Mouse (Mus musculus) limb, embryonic 12.5 days (tissue): ENCODE measurements around the gene Parvg. TPM values are rescaled to one million over a fixed set of nuclear protein-coding genes. Genes with fewer than 3 reads are reported as not detected.

Source experiments
- ATAC-seq: fragments of 200-750 bp; cut with Nextera tagmentation; 2 replicates; pipeline ENCODE4 v1.8.0; 2017; ENCODE audit warnings: low read depth, moderate TSS enrichment; ENCODE audit not compliant: insufficient number of reproducible peaks, insufficient read depth, low FRiP score, low TSS enrichment
- H3K27ac ChIP-seq: fragments of 300-500 bp; sonication (generic); 2 replicates; pipeline ENCODE4 v1.5.1; 2016; ENCODE audit warnings: mild to moderate bottlenecking, moderate library complexity
- H3K27me3 ChIP-seq: fragments of 300-500 bp; sonication (generic); 2 replicates; pipeline ENCODE4 v1.6.1; 2016; ENCODE audit warnings: mild to moderate bottlenecking, moderate library complexity
- H3K36me3 ChIP-seq: fragments of 300-500 bp; sonication (generic); 2 replicates; pipeline ENCODE4 v1.6.1; 2016; ENCODE audit warnings: mild to moderate bottlenecking, moderate library complexity
- H3K4me1 ChIP-seq: fragments of 300-500 bp; sonication (generic); replicated peaks from 2 replicates; pipeline ENCODE4 v1.6.1; 2016
- H3K4me2 ChIP-seq: fragments of 300-500 bp; sonication (generic); 2 replicates; pipeline ENCODE4 v1.6.1; 2016; ENCODE audit warnings: mild to moderate bottlenecking, moderate library complexity
- H3K4me3 ChIP-seq: fragments of 300-500 bp; sonication (generic); replicated peaks from 2 replicates; pipeline ENCODE4 v1.5.1; 2016; ENCODE audit warnings: mild to moderate bottlenecking
- H3K9ac ChIP-seq: fragments of 300-500 bp; sonication (generic); replicated peaks from 2 replicates; pipeline ENCODE4 v1.6.1; 2016; ENCODE audit warnings: mild to moderate bottlenecking, moderate library complexity
- H3K9me3 ChIP-seq: fragments of 300-500 bp; sonication (generic); 2 replicates; pipeline ENCODE4 v1.6.1; 2016; ENCODE audit warnings: mild to moderate bottlenecking, moderate library complexity
- WGBS: fragments of 180-500 bp; shearing (Covaris S2); methylation state at CpG from one replicate; pipeline ENCODE4 v1.1.7; 2016; 5-methylcytosine and 5-hydroxymethylcytosine counted together
- polyA plus RNA-seq: library from polyadenylated mRNA; unstranded; fragments of >200 nt; fragmentation: Nextera tagmentation; extraction: Ambion mirVana; gene quantifications from 2 replicates; pipeline ENCODE4 v1.2.1, GENCODE M21; 2016

Parvg gene
- polyA plus RNA-seq, 1 experiment from 2014 or later, result 1.2 TPM

GRCm38 (mm10) chr15:84351915-84352844, 28.4 kb downstream of the Parvg start:
- Histone ChIP-seq H3K27me3 (no peaks in the 10 kb centered on the region), H3K4me3 (no peak overlapping the region), H3K9me3 (peaks cover 9% of the 10 kb centered on the region; the same call in 1 of the 2 replicates), H3K9ac (no peak overlapping the region), H3K4me1 (peaks cover 22% of the 10 kb centered on the region), H3K36me3 (no peaks in the 10 kb centered on the region), H3K27ac (peak overlapping the region; percentile 51), H3K4me2 (0 out of 2 replicates have a peak overlapping the region, but pooled peaks have one; percentile 1)
- 0 out of 2 replicates have a peak, but pooled peaks have one; percentile 22 for ATAC-seq
- WGBS, result 42% methylated on average over 21 of the region's 21 CpGs

- Histone ChIP-seq H3K9ac (no peak overlapping the region), H3K4me3 (no peak overlapping the region), H3K4me1 (peaks cover 18% of the 10 kb centered on the region), H3K27me3 (no peaks in the 10 kb centered on the region), H3K9me3 (no peaks in the 10 kb centered on the region), H3K27ac (no peak overlapping the region), H3K36me3 (no peaks in the 10 kb centered on the region), H3K4me2 (no peak overlapping the region)
- no peak for ATAC-seq
- 74% methylated on average over 5 of the region's 5 CpGs for WGBS
Measured at GRCm38 (mm10) chr15:84355081-84355480, 31.3 kb downstream of the Parvg start.

- H3K4me2 ChIP-seq, result no peak overlapping the region
- H3K4me1 ChIP-seq, result no peaks in the 10 kb centered on the region; the same call in 1 of the 2 replicates
- H3K27me3 ChIP-seq, result no peaks in the 10 kb centered on the region
Measured at GRCm38 (mm10) chr15:84364746-84365145, 40.9 kb downstream of the Parvg start.

GRCm38 (mm10) chr15:84365675-84366381, 42.0 kb downstream of the Parvg start:
- no peaks in the 10 kb centered on the region for H3K9me3 ChIP-seq
- H3K27ac ChIP-seq, result no peak overlapping the region
- no peak overlapping the region for H3K9ac ChIP-seq
- H3K27me3 ChIP-seq, result no peaks in the 10 kb centered on the region
- ATAC-seq, result no peak
- H3K4me1 ChIP-seq, result no peaks in the 10 kb centered on the region; the same call in 1 of the 2 replicates
- H3K4me3 ChIP-seq, result no peak overlapping the region
- H3K36me3 ChIP-seq, result no peaks in the 10 kb centered on the region
- no peak overlapping the region for H3K4me2 ChIP-seq
- 68% methylated on average over 17 of the region's 17 CpGs for WGBS

More at GRCm38 (mm10) chr15:84364746-84365145, 40.9 kb downstream of the Parvg start:
- Histone ChIP-seq H3K4me3 (no peak overlapping the region), H3K27ac (no peak overlapping the region), H3K36me3 (no peaks in the 10 kb centered on the region), H3K9ac (no peak overlapping the region), H3K9me3 (no peaks in the 10 kb centered on the region)
- 77% methylated on average over 3 of the region's 3 CpGs for WGBS
- ATAC-seq, result no peak

- no peaks in the 10 kb centered on the region for H3K36me3 ChIP-seq
- H3K4me1 ChIP-seq, result no peaks in the 10 kb centered on the region
- H3K27me3 ChIP-seq, result no peaks in the 10 kb centered on the region
- H3K27ac ChIP-seq, result no peak overlapping the region
- H3K4me3 ChIP-seq, result no peak overlapping the region
- ATAC-seq, result no peak
- WGBS, result 90% methylated on average over 10 of the region's 10 CpGs
- H3K9ac ChIP-seq, result no peak overlapping the region
- no peak overlapping the region for H3K4me2 ChIP-seq
- no peaks in the 10 kb centered on the region for H3K9me3 ChIP-seq
Measured at GRCm38 (mm10) chr15:84366574-84366989, 42.8 kb downstream of the Parvg start.

GRCm38 (mm10) chr15:84367402-84367801, 43.6 kb downstream of the Parvg start:
- no peak overlapping the region for H3K4me3 ChIP-seq
- no peak overlapping the region for H3K27ac ChIP-seq
- H3K4me1 ChIP-seq, result no peaks in the 10 kb centered on the region
- H3K4me2 ChIP-seq, result no peak overlapping the region
- no peak for ATAC-seq
- H3K36me3 ChIP-seq, result no peaks in the 10 kb centered on the region
- H3K9ac ChIP-seq, result no peak overlapping the region
- 84% methylated on average over 8 of the region's 8 CpGs for WGBS
- no peaks in the 10 kb centered on the region for H3K27me3 ChIP-seq
- H3K9me3 ChIP-seq, result no peaks in the 10 kb centered on the region

GRCm38 (mm10) chr15:84372801-84373200, 49.0 kb downstream of the Parvg start:
- Histone ChIP-seq H3K4me3 (no peak overlapping the region), H3K4me1 (no peaks in the 10 kb centered on the region), H3K27me3 (no peaks in the 10 kb centered on the region), H3K9ac (no peak overlapping the region), H3K4me2 (no peak overlapping the region), H3K27ac (no peak overlapping the region), H3K36me3 (no peaks in the 10 kb centered on the region), H3K9me3 (peaks cover 13% of the 10 kb centered on the region)
- WGBS, result 63% methylated on average over 5 of the region's 5 CpGs
- ATAC-seq, result no peak

GRCm38 (mm10) chr15:84378734-84379133, 54.9 kb downstream of the Parvg start:
- H3K9me3 ChIP-seq, result peaks cover 13% of the 10 kb centered on the region
- WGBS, result 82% methylated on average over 9 of the region's 9 CpGs
- H3K9ac ChIP-seq, result no peak overlapping the region
- no peak overlapping the region for H3K27ac ChIP-seq
- peaks cover 8% of the 10 kb centered on the region for H3K4me1 ChIP-seq
- no peaks in the 10 kb centered on the region for H3K36me3 ChIP-seq
- ATAC-seq, result no peak
- no peak overlapping the region for H3K4me3 ChIP-seq
- H3K4me2 ChIP-seq, result no peak overlapping the region
- H3K27me3 ChIP-seq, result no peaks in the 10 kb centered on the region

- no peaks in the 10 kb centered on the region for H3K36me3 ChIP-seq
- no peak for ATAC-seq
- no peak overlapping the region for H3K4me3 ChIP-seq
- peaks cover 3% of the 10 kb centered on the region for H3K9me3 ChIP-seq
- peaks cover 8% of the 10 kb centered on the region for H3K4me1 ChIP-seq
- 61% methylated on average over 10 of the region's 10 CpGs for WGBS
- no peak overlapping the region for H3K9ac ChIP-seq
- H3K27me3 ChIP-seq, result no peaks in the 10 kb centered on the region
- no peak overlapping the region for H3K4me2 ChIP-seq
- no peak overlapping the region for H3K27ac ChIP-seq
Measured at GRCm38 (mm10) chr15:84380181-84380580, 56.4 kb downstream of the Parvg start.

- Histone ChIP-seq H3K9me3 (peaks cover 15% of the 10 kb centered on the region), H3K27ac (no peak overlapping the region), H3K9ac (no peak overlapping the region), H3K4me1 (peaks cover 8% of the 10 kb centered on the region), H3K27me3 (no peaks in the 10 kb centered on the region), H3K4me2 (no peak overlapping the region), H3K4me3 (no peak overlapping the region), H3K36me3 (no peaks in the 10 kb centered on the region)
- no peak for ATAC-seq
- 89% methylated on average over 9 of the region's 9 CpGs for WGBS
Measured at GRCm38 (mm10) chr15:84384066-84384465, 60.2 kb downstream of the Parvg start.

- no peak overlapping the region for H3K9ac ChIP-seq
- H3K27me3 ChIP-seq, result no peaks in the 10 kb centered on the region
- no peaks in the 10 kb centered on the region for H3K36me3 ChIP-seq
- 74% methylated on average over 8 of the region's 8 CpGs for WGBS
- no peak overlapping the region for H3K4me3 ChIP-seq
- no peaks in the 10 kb centered on the region for H3K4me1 ChIP-seq
- no peak overlapping the region for H3K27ac ChIP-seq
- H3K9me3 ChIP-seq, result peaks cover 18% of the 10 kb centered on the region
- ATAC-seq, result no peak
- H3K4me2 ChIP-seq, result no peak overlapping the region
Measured at GRCm38 (mm10) chr15:84385995-84386565, 62.3 kb downstream of the Parvg start.
